Mouse (Mus musculus) spleen, adult 2 months (tissue): ENCODE measurements around the gene Ccdc88c.

Experiments
- CTCF ChIP-seq: fragments of 200-500 bp; IDR thresholded peaks from 2 replicates; pipeline ENCODE4 v1.5.1; 2011; ENCODE audit warnings: mild to moderate bottlenecking, inconsistent platforms; ENCODE audit not compliant: insufficient read depth, insufficient read length, insufficient replicate concordance; ENCODE audit errors: extremely low read depth
- POLR2A ChIP-seq: fragments of 200-500 bp; IDR thresholded peaks from 2 replicates; pipeline ENCODE4 v1.6.1; 2011; ENCODE audit warnings: low read depth, low read length, inconsistent platforms

GRCm38 (mm10) chr12:100906861-100907260 lies 122.0 kb downstream of the Ccdc88c start:
- TF ChIP-seq CTCF (no peak), POLR2A (no peak)
